Mouse (Mus musculus) ovary, postnatal 14 days (tissue): ENCODE data around the gene Vmn1r214.

ENCODE experiments used
- DNase-seq: peaks from one replicate; pipeline ENCODE4 v3.0.0; 2022; ENCODE audit warnings: low spot score

The Vmn1r214 gene

DNA sequence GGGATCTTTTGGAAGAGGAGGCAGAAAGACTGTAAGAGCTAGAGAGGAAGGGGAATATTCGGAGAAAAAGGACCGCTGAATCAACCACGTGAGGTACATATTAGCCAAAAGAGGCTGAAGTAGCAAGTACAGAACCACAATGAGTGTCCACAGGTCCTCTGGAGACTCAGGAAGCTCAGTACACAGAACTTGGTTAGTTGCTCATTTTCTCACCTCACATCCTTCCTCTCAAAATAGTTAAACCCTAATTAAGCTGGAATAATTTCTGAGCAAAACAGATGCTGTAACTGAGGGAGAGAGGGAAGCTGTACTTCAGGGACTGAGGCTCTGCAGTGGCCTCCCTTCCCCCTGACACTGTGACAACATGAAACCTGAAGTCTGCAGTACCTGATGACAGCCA, at the start of gene Vmn1r214:
TSS of gene Vmn1r214 (plus strand) at position 301 of the 400 bp plus-strand sequence.
- no peak for DNase-seq

DNA sequence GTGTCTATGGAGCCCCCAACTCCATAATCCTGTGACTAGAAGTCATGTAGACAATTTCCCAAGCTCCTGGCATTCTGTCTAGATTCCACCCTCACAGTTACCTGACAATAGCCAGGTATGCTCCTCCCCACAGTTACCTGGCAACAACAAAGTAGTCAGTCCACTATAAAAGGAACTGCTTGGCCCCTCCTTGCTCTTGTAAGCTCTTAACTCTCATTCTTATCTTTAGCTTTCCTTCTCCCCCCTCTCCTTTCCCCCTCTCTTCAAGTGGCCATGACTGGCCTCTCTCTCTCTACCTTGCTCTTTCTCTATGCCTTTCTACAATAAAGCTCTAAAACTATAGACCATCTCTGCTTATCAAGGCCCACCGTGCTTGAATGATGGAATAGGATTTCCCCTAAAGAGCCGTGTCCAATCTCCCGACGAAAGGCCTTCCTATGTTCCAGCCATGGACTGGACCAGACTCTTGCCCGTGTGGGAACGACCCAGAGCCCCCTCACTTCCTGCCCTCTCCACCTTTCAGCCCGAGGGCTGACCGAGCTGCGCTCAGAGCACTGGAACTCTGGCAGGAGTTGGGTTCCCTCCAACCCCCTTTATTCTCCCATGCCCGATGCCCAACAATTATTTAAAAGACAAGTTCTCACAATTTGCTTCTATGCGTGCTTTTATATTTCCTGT, 39.9 kb upstream of the Vmn1r214 start:
- no peak for DNase-seq

DNA sequence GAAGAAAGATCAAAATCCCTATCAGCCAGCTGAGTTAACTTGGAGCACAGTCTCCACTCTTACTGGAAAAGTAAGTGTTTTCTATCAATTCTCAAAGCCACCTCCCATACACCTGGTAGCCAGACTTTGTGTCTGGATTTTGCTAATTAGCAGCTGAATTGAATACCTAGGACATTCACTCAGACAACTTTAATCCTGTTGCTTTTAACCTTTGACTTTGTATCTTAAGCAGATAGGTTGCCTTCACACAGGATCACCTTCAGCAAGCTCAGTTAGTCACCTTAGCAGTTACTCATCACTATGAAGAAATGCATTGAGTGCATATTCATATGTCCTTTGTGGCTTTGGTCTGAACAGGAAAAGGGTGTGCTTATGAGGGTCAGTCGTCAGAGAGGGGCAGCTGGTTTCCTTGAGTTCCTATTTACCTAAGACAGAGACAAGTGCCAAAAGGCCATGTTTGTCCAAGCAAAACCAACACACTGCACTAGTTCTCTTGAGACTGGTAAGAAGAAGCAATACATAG, 38.0 kb upstream of the Vmn1r214 start:
- no peak for DNase-seq

DNA sequence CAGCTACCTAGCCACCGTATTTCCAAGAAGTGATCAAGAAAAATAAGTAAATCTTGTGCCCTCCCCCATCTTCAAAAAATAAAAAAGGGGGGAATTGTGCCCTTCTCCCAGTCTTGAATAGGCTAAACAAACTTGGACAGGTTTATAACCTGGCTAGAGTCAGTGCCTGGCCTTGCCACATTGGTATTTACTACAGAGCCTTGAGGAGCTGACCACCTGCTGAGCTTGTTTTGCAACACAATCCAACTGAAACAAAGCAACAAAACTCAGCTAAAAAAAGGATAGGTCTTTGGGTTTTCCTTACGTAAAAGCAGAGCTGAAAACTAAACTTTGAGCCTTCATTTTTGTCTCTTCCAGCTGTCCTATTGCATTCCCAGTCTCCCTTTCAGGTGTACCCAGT, 37.5 kb upstream of the Vmn1r214 start:
- no peak for DNase-seq

DNA sequence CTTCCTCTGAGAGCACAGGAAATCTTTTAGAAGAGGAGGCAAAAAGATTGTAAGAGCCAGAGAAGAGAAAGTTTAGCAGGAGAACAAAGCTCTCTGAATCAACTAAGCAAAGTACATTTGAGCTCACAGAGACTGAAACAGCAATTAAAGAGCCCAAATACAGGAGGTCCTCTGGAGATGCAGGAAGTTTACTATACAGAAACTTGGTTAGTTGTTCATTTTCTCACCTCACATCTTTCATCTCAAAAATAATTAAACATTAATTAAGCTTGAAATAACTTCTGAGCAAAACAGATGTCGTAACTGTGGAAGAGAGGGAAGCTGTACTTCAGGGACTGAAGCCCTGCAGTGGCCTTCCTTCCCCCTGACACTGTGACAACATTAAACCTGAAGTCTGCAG, 22.9 kb upstream of the Vmn1r214 start, which contains the start of gene Vmn1r213:
TSS of gene Vmn1r213 (plus strand) at position 301 of the 400 bp plus-strand sequence.
- no peak for DNase-seq

DNA sequence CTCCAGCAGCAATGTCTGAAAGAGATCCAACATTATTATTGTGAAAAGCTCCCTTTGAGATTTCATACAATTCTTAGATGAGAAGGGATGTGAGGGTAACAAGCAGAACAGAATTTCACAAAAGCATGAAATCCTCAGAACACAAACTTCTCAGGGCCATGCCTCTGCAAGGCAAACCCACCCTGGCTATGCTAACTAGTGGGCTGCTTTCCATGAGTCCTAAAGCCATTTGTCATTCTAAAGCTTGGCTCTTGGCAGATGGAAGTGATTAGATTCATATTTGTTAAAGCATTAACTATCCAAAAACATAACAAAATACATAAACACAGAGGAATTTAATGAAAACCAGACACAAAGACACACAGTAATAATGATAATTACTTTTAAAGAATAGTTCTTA, 12.1 kb upstream of the Vmn1r214 start:
- no peak for DNase-seq

DNA sequence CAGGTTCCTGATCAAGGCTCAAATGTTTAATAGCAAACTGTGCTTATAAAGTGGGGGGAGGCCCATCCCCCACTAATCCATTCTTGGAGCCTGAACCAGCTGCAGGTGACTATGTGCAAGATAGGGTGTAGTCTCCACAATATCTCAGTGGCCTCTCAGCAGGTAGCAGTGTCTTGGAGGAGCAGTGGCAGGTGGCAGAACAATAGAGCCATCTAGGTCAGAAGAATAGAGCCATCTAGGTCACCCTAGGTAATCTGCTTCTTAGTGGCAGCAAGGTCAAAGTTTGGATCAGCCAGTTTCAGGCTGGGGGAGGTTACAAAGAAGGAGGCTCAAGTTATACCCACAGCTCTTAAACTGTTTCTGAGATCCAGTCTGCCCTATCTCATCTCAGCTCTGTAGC, 5.4 kb upstream of the Vmn1r214 start:
- DNase-seq = no peak

DNA sequence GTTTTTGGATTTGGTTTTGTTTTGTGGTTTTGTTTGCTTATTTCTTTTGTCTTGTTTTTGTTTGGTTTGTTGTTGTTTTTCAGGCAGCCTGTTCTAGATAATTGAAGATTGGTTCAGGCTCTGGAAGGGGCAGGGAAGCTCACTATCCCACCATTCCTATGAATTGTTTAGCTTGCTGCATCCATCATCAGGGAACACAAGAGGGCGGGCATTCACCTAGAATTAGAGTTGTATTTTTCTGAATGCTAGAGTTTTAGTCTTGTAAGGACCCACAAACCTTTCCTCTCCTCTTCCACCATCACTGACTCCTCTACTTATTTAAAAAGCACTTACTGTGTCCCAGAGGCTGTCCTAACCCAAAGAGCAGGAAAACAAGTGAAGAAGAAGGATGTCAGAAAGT, 27.6 kb downstream of the Vmn1r214 start:
- DNase-seq = no peak

DNA sequence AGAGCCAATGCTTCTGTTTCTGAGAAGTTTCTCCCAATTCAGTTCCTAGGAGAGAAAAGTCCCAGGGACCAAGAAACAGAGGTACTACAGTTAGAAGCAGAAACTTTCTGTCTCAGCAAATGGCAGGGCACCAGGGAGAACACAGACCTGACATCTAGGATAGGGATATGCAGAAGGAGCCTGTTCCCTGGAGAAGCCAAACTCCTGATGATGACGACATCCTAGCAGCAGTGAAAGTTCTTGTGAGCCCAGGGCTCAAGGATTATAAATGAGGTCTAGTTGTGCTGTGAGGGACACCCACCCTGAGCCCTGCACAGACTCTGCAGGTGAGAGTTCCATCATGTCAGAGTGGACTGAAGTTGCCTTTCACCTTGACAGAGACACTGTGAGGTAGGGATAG, 37.5 kb downstream of the Vmn1r214 start, which contains the start of gene Vmn1r215:
TSS of gene Vmn1r215 (plus strand) at position 301 of the 400 bp plus-strand sequence.
- no peak for DNase-seq

DNA sequence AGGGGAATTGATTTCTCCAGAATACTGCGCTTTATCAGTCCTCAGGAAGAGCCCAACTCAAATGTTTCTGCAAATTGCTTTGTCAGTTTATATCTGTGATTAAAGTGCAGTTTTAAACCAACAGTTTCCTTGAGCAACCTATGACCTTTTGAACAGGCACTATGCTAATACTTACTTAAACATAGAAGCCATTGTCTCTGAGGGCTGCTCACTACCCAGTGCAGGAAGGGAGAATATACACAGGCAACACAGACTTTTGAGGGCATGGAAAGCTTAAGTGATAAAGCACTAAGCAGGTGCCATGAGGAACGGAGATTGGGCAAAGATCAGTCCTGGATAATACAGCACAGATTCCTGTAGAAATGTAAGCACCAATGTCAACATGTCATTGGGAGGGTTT, 39.1 kb downstream of the Vmn1r214 start:
- DNase-seq = no peak
